ENCODE assay signal across 25 mouse cellular contexts in the genomic region with DNA sequence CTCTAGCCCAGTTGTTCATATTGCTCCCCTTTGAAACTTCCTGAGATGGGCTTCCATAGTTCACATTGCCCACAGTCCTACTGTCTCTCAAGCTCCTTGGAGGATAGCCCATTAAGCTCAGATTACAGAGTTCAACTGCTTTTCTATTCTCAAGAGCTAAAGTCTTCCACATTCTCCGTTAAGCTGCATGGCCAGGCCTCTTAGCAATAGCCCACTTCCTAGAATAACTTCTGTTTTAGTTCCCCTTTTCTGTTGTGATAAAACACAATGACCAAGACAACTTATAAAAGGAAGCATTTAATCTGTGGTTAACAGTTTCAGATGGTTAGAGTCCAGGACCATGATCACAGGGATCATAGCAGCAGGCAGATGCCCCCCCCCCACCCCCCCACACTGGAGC.
DNase-seq lines count a peak whose midpoint lies in the region; ATAC-seq lines count a peak whose summit lies in the region.
"Had no signal": no experiment of that assay in that cellular context is flagged by ENCODE, and none has a peak within 500 bp of the region (broad histone marks: within the 10 kb centered on the region; RNA-seq: fewer than 3 reads in every experiment).

No protein-coding gene starts in this region.

- peak overlapping the region; percentile 77 for H3K27ac ChIP-seq in brown adipose tissue, adult 24 weeks (replicated peaks; ENCODE audit: low read depth, low read length)
- H3K27ac ChIP-seq: embryonic facial prominence, embryonic 15.5 days; gastrocnemius, adult 2 months; hindbrain, embryonic 12.5 days; kidney, postnatal 0 days; limb, embryonic 13.5 days; liver, embryonic 13.5 days had no signal

- H3K4me1 ChIP-seq in brown adipose tissue, adult 24 weeks (ENCODE audit: control insufficient read depth, insufficient read depth, insufficient read length, low read length) = peaks cover 13% of the 10 kb centered on the region; the same call in 1 of the 2 replicates
- H3K4me1 ChIP-seq: embryonic facial prominence, embryonic 15.5 days; hindbrain, embryonic 12.5 days; limb, embryonic 13.5 days; liver, embryonic 13.5 days had no signal

- DNase-seq in spleen, postnatal 36 days (ENCODE audit: low spot score in 2 of 2) = peak; percentile 4 to 23
- no peak for DNase-seq in spleen, postnatal 4 days (ENCODE audit: low spot score in 2 of 2)
- no peak for DNase-seq in right cerebral cortex, postnatal 25 days
- DNase-seq in embryo, embryonic 10.5 days (ENCODE audit: low spot score) = no peak
- no peak for DNase-seq in adrenal gland, postnatal 10 days
- no peak for DNase-seq in thymus, adult 18-20 months
- DNase-seq: adrenal gland, postnatal 36 days; cerebellum, adult 2 months; cerebellum, postnatal 25 days; gastrocnemius, adult 2 months; heart, postnatal 10 days; kidney, adult 18-20 months; layer of hippocampus, adult 9-11 months; liver, embryonic 13.5 days; lung, embryonic 14.5 days; lung, postnatal 4 days; right cerebral cortex, postnatal 14 days; thymus, postnatal 25 days had no signal

- ATAC-seq in megakaryocyte progenitor cell, adult 5-6 weeks (replicated peaks; ENCODE audit: poor library complexity) = peak; percentile 80
- ATAC-seq: forebrain, embryonic 14.5 days had no signal

- no peak overlapping the region for H3K4me3 ChIP-seq in brown adipose tissue, adult 24 weeks (ENCODE audit: insufficient read depth, low read depth, low read length)
- H3K4me3 ChIP-seq: embryonic facial prominence, embryonic 15.5 days; gastrocnemius, adult 2 months; hindbrain, embryonic 12.5 days; limb, embryonic 13.5 days; liver, embryonic 13.5 days had no signal

Comparison
In these comparisons a context has a peak if more than half of its experiments do, and no peak if none do; other contexts are left out.
1. DNase-seq: peak in spleen, postnatal 36 days (2 of 2); none in spleen, postnatal 4 days (0 of 2), right cerebral cortex, postnatal 25 days (single experiment), embryo, embryonic 10.5 days (single experiment), adrenal gland, postnatal 10 days (single experiment) and thymus, adult 18-20 months (0 of 2).